Mouse (Mus musculus) right cerebral cortex, postnatal 4 days (tissue): ENCODE data around the gene Sprr2j-ps.

ENCODE experiments used
- DNase-seq: peaks from one replicate; pipeline ENCODE4 v3.0.0-alpha.2; 2022

Sprr2j-ps gene

DNA sequence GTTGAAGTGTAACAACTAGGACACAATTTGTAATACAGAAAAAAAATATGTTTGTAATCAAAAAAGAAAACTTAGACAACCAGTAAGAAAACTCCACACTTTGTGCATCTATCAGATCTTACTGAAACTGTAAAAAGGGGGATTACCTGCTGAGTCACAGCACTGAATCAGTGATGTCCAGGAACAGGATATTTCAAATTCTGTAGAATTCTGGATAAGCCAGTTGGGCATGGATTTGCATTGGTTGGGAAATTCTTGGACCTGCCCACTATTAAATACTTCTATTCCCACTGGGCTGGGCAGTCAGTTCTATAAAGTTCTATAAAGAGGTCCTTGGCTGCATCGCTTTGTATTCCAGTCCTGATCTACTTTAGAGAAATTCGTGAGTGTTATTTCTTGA lies at the start of gene Sprr2j-ps:
Gene Sprr2j-ps, plus strand, starts transcription at position 301 of the 400 bp plus-strand sequence.
- no peak for DNase-seq

DNA sequence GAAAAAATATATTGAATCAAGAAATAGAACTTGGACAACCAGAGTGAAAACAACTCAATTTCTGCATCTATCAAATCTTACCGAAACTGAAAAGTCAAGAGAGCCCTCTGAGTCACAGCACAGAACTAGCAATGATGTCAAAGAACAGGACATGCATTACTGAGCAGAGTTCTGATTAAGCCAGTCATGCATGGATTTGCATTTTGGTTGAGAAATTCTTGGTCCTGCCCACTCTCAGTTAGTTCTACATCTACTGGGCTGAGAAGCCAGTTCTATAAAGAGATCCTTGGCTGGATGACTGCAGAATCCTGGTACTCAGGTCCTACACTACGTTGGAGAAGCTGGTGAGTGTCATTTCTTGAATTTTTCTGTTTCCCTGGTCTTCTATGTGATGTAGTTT lies 44.3 kb upstream of the Sprr2j-ps start:
- no peak for DNase-seq

GRCm38 (mm10) chr3:92385385-92385784 lies 32.5 kb upstream of the Sprr2j-ps start, which contains the start of gene Sprr2h:
Gene Sprr2h, plus strand, starts transcription at chr3:92385685.
- DNase-seq, result no peak

DNA sequence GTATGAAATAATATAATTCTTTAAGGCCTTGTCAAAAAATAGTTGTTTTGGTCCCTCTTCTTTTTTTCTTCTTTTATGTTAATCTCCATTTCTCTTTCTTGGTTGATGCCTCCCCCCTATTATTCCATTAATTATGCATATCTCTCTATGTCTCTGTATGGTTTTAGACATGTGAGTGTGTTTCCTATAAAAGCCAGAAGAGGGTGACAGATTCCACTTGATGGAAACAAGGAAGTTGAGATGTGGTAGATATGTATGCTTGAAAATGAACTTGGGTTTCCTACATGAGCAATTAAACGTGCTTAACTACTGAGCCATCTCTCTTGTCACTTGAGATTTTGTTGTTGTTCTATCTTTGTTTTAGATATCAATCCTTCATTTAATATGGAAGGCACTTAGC lies 23.6 kb upstream of the Sprr2j-ps start:
- no peak for DNase-seq

DNA sequence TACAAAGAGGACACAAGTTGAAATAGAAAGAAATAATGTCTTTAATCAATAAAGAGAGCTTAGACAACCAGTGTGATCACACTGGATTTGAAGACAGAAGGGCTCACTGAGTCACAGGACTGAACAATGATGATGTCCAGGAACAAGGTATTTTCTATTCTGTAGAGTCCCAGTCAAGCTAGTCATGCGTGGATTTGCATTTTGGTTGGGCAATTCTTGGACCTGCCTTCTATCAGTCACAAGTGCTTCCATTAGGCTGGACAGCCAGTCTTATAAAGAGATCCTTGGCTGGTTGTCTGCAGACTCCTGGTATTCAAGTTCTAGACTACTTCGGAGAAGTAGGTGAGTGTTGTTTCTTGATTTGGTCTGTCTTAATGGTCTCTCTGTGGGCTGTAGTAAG lies 10.2 kb upstream of the Sprr2j-ps start, which contains the start of gene Sprr2i:
Gene Sprr2i, plus strand, starts transcription at position 301 of the 400 bp plus-strand sequence.
- DNase-seq, result no peak

DNA sequence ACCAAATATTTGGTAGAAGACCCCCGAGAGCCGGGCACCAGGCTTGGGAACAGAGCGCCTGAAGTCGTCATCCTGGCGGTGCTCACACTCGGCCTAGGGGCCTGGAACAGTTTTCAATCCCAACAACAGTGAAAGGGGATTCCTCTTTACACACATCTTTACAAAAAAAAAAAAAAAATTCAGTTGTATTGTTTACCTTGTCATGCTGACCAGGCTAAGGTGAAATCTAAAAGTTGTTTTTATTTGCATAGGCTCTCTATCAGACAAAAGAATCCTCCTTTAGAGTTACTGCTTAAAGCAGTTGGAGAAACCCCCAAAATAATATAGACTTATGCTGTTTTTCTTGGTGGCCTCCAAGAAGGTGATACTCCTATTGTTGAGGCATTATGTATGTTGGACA lies 11.4 kb downstream of the Sprr2j-ps start, which contains the start of gene Gm9774:
Gene Gm9774, minus strand, starts transcription at position 101 of the 400 bp plus-strand sequence.
- no peak for DNase-seq

DNA sequence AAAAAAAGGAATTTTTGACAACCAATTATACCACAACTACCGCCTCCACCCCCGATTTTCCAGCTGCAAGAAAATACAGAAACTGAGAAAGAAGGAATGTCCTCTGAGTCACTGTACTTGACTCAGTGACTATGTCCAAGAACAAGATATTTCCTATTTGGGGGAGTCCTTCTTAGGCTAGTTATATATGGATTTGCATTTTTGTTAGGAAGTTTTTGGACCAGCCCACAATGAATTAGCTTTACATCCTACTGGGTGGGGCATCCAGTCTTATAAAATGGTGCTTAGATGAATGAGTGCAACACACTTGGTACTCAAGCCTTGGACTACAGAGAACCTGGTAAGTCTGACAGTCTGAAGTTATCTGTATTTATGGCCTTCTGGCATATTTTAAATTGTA lies 14.4 kb downstream of the Sprr2j-ps start, which contains the start of gene Sprr2k:
Gene Sprr2k, plus strand, starts transcription at position 301 of the 400 bp plus-strand sequence.
- DNase-seq, result no peak

- DNase-seq, result no peak
Measured at GRCm38 (mm10) chr3:92438689-92439088, 20.8 kb downstream of the Sprr2j-ps start, which contains the start of gene Sprr1b. Gene Sprr1b, minus strand, starts transcription at chr3:92438789.

DNA sequence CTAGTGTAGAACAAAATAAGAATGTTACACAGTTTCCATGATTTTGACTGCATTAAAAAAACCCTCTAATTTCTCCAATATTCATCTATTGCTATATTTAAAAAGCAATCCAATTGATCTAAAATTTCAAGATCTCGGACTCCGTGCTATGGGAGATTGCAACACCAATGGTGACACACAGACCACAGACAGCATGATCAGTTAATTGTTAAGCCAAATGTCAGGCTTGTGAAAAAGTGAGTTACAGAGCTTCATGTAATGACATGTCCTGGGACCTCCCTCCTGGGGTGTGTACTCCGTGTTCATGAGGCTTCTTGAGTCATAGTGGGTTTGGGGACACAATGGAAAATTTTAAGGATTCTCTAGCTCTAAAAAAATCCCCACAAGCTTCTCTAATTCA lies 22.3 kb downstream of the Sprr2j-ps start:
- no peak for DNase-seq

GRCm38 (mm10) chr3:92455151-92455550 lies 37.3 kb downstream of the Sprr2j-ps start:
- no peak for DNase-seq

DNA sequence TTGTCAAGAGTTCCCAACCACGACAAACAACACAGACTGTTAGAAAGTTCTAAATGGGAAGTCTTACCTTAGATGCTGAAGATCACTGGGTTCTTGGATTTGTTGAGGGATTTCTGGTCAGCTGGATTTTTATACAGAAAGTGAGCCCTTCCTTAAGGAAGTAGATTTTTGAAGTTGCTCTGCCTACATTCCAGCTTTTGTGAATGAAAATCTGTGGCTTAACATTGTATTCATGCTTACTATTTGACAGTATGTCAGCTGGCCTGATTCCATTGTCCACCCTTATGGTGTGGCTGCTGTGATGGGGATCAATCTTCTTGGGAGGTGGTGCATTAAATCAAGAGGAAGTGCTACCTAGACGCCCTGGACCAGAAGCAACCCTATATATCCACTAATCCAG lies 40.7 kb downstream of the Sprr2j-ps start, which contains the start of gene Sprr3:
Gene Sprr3, minus strand, starts transcription at position 101 of the 400 bp plus-strand sequence.
- DNase-seq, result no peak

- DNase-seq, result no peak
Measured at GRCm38 (mm10) chr3:92466576-92466975, 48.7 kb downstream of the Sprr2j-ps start.

DNA sequence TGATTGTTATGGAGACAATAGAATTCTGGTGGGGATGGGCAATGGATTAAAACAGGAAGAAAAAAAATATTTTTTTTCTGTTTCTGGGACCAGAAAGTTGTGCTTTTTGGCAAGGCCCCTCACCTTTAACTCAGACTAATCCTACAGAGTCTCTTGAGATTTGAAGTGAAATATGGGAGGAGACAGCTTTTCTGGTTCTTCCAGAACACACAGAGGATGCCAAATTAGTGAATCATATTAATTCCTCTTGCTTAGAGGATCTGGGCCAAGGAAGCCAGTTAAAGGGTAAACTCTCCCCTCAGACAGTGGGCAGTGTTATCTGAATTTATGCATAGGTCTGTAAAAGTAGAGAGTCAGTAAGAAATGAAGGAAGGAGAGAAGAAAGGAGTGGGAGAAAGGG lies 49.5 kb downstream of the Sprr2j-ps start:
- no peak for DNase-seq
